Mouse (Mus musculus) activated CD4-positive, CD25-positive, alpha-beta regulatory T cell, adult 4 months (primary cell): ENCODE measurements around the gene Krt77. TPM values are rescaled to one million over a fixed set of nuclear protein-coding genes. Genes with fewer than 3 reads are reported as not detected.

Source experiments
- ATAC-seq: one replicate; pipeline ENCODE4 v1.8.0; 2017
- polyA plus RNA-seq, 2 experiments: library from polyadenylated mRNA; unstranded; fragments of 100-300 nt; shearing (Covaris generic); gene quantifications; one replicate each; pipeline ENCODE4 v1.2.1; 2017

The Krt77 gene
- not detected for polyA plus RNA-seq

GRCm38 (mm10) chr15:101869431-101869830, at the start of gene Krt77:
Krt77 (minus strand) TSS chr15:101869705.
- ATAC-seq, result no peak

GRCm38 (mm10) chr15:101916072-101916471, 46.6 kb upstream of the Krt77 start:
- no peak for ATAC-seq

- no peak for ATAC-seq
Measured at GRCm38 (mm10) chr15:101904849-101905248, 35.3 kb upstream of the Krt77 start.

- no peak for ATAC-seq
Measured at GRCm38 (mm10) chr15:101902171-101903149, 33.0 kb upstream of the Krt77 start.

GRCm38 (mm10) chr15:101895216-101895615, 25.7 kb upstream of the Krt77 start:
- no peak for ATAC-seq

GRCm38 (mm10) chr15:101892820-101893219, 23.3 kb upstream of the Krt77 start, which contains the start of gene Krt76:
Krt76 (minus strand) TSS chr15:101892920.
- ATAC-seq, result no peak

GRCm38 (mm10) chr15:101879776-101880175, 10.3 kb upstream of the Krt77 start:
- no peak for ATAC-seq

- ATAC-seq, result no peak
Measured at GRCm38 (mm10) chr15:101878041-101878440, 8.5 kb upstream of the Krt77 start.

- ATAC-seq, result no peak
Measured at GRCm38 (mm10) chr15:101874383-101874782, 4.9 kb upstream of the Krt77 start.

- no peak for ATAC-seq
Measured at GRCm38 (mm10) chr15:101873231-101873630, 3.7 kb upstream of the Krt77 start.

GRCm38 (mm10) chr15:101866754-101867153, 2.8 kb downstream of the Krt77 start:
- no peak for ATAC-seq

GRCm38 (mm10) chr15:101860421-101861130, 8.9 kb downstream of the Krt77 start:
- no peak for ATAC-seq

GRCm38 (mm10) chr15:101859735-101860170, 9.8 kb downstream of the Krt77 start:
- ATAC-seq, result no peak

- no peak for ATAC-seq
Measured at GRCm38 (mm10) chr15:101858673-101859425, 10.7 kb downstream of the Krt77 start.

- ATAC-seq, result no peak
Measured at GRCm38 (mm10) chr15:101856696-101857095, 12.8 kb downstream of the Krt77 start.

GRCm38 (mm10) chr15:101855732-101856131, 13.8 kb downstream of the Krt77 start:
- ATAC-seq, result no peak

GRCm38 (mm10) chr15:101854294-101854693, 15.2 kb downstream of the Krt77 start:
- ATAC-seq, result no peak

GRCm38 (mm10) chr15:101852571-101852970, 16.9 kb downstream of the Krt77 start:
- ATAC-seq, result no peak

GRCm38 (mm10) chr15:101850694-101851093, 18.8 kb downstream of the Krt77 start, which contains the start of gene Krt1:
Krt1 (minus strand) TSS chr15:101850794.
- no peak for ATAC-seq

GRCm38 (mm10) chr15:101845971-101846403, 23.5 kb downstream of the Krt77 start:
- peak; percentile 54 for ATAC-seq

GRCm38 (mm10) chr15:101843192-101843591, 26.3 kb downstream of the Krt77 start:
- ATAC-seq, result no peak

- ATAC-seq, result no peak
Measured at GRCm38 (mm10) chr15:101834784-101835328, 34.6 kb downstream of the Krt77 start.
